Mouse (Mus musculus) E14TG2a.4 (cell line): ENCODE measurements around the gene Ciart.
A peak's percentile ranks its signal among the peaks of the same experiment; 100 is the strongest.
"Not testable (repeated sequence)": the region's sequence is repeated elsewhere in the genome, so short reads cannot be mapped to it uniquely, and the experiment has no call there.

ENCODE experiments used
- H3K27me3 ChIP-seq: 2 replicates; pipeline ENCODE4 v1.6.1; 2014; ENCODE audit warnings: low read length, control low read depth; ENCODE audit not compliant: insufficient read depth
- H3K36me3 ChIP-seq: 2 replicates; pipeline ENCODE4 v1.6.1; 2014; ENCODE audit warnings: low read length, control low read depth; ENCODE audit not compliant: insufficient read depth
- H3K4me1 ChIP-seq: replicated peaks from 2 replicates; pipeline ENCODE4 v1.6.1; 2014; ENCODE audit warnings: low read depth, low read length, control low read depth
- H3K4me3 ChIP-seq: replicated peaks from 2 replicates; pipeline ENCODE4 v1.5.1; 2014; ENCODE audit warnings: mild to moderate bottlenecking, low read length
- H3K9me3 ChIP-seq: 2 replicates; pipeline ENCODE4 v1.6.1; 2014; ENCODE audit warnings: low read length, control low read depth
- CTCF ChIP-seq: conservative IDR thresholded peaks from 2 replicates; pipeline ENCODE4 v1.5.1; 2014; ENCODE audit warnings: low read length
- NANOG ChIP-seq: IDR thresholded peaks from 2 replicates; pipeline ENCODE4 v1.6.1; 2014; ENCODE audit warnings: borderline replicate concordance, low read length, mixed read lengths
- POU5F1 ChIP-seq: IDR thresholded peaks from 2 replicates; pipeline ENCODE4 v1.6.1; 2014; ENCODE audit warnings: low read length, borderline replicate concordance

The Ciart gene

DNA sequence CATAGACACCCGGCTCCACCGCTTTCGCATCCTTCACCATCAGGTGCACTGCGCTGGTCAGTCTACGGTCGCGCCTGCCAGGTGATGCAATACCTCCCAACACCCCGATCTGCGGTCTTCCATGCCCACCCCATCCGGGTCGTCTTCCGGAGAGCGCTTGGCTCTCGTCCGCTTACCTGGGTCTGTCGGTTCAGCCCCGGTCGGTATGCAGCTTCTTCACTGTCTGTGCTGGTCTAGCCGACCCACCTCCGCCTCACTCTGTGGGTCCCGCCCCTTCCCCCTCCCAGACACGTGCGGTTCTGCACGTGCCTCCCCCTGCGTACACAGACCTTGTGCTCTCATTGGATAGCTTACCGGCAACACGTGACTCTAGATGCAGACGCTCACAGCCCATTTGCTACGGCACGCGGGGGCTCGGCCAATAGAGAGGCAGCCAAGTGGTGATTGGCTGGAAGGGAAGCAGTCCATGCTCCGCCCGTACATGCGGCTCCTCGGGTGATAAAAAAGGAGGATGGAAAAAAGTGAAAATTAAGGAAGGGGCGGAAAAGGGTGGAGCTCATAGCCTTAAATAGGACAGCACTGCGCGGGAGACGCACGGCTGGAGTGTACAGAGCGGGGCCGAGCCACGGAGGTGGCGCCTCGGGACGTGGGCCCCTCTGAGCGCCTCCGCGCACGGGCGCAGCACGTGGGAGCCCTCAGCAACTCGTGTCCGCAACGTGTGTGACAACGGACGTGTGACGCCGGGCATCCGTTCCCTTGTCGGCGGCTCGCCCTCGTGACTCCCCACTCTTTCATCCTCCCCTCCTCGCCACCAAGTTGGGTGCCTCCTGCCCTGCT, at the start of gene Ciart:
Gene Ciart, minus strand, starts transcription at position 273 of the 837 bp plus-strand sequence.
- Histone ChIP-seq H3K36me3 (peaks cover 53% of the 10 kb centered on the region), H3K27me3 (peaks cover 31% of the 10 kb centered on the region), H3K9me3 (no peaks in the 10 kb centered on the region), H3K4me3 (peak within 1 kb of the TSS; percentile 82), H3K4me1 (peaks cover 34% of the 10 kb centered on the region)
- TF ChIP-seq NANOG (no peak), POU5F1 (no peak), CTCF (no peak)

DNA sequence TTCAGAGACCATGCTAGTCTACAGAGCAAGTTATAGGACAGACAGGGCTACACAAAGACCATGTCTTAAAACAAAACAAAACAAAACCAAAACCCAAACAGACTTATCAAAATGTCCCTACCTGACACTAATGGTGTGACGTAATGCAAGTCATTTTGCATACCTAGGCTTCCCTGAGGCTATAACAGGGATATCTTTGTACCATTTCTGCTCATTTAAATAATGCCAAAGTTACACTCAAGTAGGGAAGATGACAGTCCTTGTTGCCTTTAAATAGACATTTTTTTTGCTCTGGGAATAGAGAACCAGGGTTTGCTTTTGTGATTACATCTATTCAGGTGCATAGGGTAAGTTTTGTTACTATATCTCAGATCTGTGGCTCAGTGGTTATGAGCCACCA, 49.4 kb upstream of the Ciart start:
- Histone ChIP-seq H3K4me1 (peaks cover 50% of the 10 kb centered on the region), H3K36me3 (peaks cover 42% of the 10 kb centered on the region), H3K9me3 (no peaks in the 10 kb centered on the region), H3K4me3 (no peak overlapping the region), H3K27me3 (no peaks in the 10 kb centered on the region)
- no peak for TF ChIP-seq CTCF
- TF ChIP-seq POU5F1: no peak
- no peak for TF ChIP-seq NANOG

GRCm38 (mm10) chr3:95930471-95930789, 48.4 kb upstream of the Ciart start:
- H3K4me3 ChIP-seq: peak overlapping the region; percentile 93
- no peaks in the 10 kb centered on the region for H3K9me3 ChIP-seq
- H3K36me3 ChIP-seq: peaks cover 37% of the 10 kb centered on the region
- no peak for TF ChIP-seq CTCF
- no peak for TF ChIP-seq NANOG
- H3K4me1 ChIP-seq: peaks cover 50% of the 10 kb centered on the region
- no peaks in the 10 kb centered on the region for H3K27me3 ChIP-seq

DNA sequence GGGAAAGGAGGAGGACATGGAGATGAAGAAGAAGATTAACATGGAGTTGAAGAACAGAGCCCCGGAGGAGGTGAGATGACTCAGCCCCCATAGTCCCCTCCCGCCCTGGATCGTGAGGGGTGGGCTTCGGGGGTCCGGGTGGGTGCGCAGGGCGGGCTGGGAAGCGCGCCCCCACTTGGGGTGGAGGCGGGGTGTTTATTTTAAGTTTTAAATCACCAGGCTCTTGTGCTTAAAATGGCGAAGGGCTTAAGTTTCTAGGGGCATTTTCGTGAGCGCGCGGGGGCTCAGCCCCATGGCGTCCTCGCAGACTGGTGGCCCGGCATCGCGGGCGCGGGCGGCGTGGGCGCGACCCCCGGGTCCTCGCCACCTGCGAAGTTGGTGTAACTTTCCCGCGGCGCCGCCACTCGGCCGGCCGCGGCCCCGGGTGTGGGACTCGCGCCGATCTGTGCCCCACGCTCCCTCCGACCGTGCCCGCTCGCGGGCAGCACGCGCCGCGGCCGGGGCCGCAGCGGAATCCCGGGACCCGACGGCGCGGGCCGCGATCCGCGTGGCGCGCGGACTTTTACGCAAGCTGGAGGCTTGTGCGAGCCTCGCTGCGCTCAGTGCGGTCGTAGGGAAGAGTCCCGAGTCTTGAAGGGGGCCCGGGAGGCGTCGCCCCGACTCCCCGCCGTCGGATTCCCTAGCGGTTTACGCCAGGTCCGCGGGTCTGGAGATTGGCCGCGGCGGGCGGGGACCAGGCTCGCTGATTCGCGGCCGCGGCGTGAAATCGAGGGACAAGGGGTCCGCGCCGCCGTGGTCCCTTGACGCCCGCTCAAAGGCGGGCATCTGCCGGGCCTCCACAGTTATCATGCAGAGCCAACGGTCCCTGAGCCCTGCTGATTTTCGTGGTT, 47.8 kb upstream of the Ciart start:
- Histone ChIP-seq H3K27me3 (no peaks in the 10 kb centered on the region), H3K4me3 (peak overlapping the region; percentile 93), H3K36me3 (peaks cover 31% of the 10 kb centered on the region), H3K9me3 (no peaks in the 10 kb centered on the region), H3K4me1 (peaks cover 50% of the 10 kb centered on the region)
- no peak for TF ChIP-seq NANOG

DNA sequence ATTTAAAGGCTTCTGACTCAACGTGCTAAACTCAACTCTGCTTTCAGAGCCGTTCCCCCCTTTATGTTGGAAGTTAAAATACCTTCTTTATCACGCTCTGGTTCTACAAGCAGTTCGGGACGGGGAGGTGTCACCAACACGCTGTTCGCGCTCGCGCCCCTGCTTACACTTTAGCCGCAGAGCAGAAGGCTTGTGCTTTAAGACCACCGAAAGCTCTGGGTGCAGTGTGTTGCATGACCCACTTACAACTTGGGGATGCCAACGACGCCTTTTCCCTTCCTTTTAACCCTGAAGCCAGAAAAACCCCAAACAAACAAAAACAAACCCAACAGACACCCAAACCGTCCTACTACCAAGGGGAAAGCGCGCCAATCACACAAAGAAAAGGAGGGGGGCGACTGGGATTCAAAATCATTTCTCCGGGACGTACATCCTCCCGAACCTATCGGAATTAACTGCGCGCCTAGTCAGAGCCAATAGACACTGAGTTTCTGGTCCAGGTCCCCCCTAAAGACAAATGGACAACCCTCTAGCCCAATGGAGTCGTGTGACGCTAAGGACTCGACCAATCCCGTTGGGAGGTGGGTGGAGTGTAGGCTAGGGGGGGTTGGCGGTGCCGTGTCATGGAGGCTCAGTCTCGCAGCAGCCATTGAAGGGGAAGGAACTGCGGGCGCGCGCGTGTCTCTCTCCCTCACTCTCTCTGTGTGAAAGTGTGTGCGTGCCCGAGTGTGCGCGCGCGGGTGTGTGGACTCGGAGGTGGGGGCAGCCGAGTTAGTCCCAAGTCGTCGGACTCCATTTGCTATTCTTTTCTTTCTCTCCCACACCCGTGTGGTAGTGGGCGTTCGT, 46.8 kb upstream of the Ciart start, which contains the start of gene Anp32e:
Gene Anp32e, plus strand, starts transcription at position 589 of the 846 bp plus-strand sequence.
- Histone ChIP-seq H3K9me3 (no peaks in the 10 kb centered on the region), H3K27me3 (no peaks in the 10 kb centered on the region), H3K4me1 (peaks cover 44% of the 10 kb centered on the region), H3K36me3 (peaks cover 22% of the 10 kb centered on the region), H3K4me3 (peak within 1 kb of the TSS; percentile 93)
- TF ChIP-seq NANOG: no peak
- no peak for TF ChIP-seq CTCF
- TF ChIP-seq POU5F1: no peak

DNA sequence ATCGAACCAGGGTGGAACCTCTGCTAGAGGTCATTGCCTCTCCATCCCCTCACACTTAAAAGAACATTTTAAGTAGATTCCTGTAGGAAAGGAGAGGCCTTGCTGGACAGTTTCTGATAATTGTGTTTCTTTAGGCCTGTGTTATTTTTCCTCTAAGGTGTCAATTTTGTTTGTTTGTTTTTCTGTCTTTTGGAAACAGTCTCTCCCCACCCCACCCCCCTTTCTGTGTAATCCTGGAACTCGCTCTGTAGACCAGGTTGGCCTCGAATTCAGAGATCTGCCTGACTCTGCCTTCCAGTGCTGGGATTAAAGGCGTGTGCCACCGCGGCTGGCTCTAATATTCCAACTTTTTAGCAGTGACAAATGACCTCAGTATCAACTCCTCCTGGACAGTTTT, 46.2 kb upstream of the Ciart start:
- no peak for TF ChIP-seq CTCF
- TF ChIP-seq POU5F1: no peak
- TF ChIP-seq NANOG: no peak
- no peaks in the 10 kb centered on the region for H3K9me3 ChIP-seq
- H3K27me3 ChIP-seq: no peaks in the 10 kb centered on the region
- peaks cover 16% of the 10 kb centered on the region for H3K36me3 ChIP-seq
- peak overlapping the region; percentile 93 for H3K4me3 ChIP-seq
- H3K4me1 ChIP-seq: peaks cover 42% of the 10 kb centered on the region

- Histone ChIP-seq H3K9me3 (no peaks in the 10 kb centered on the region), H3K36me3 (no peaks in the 10 kb centered on the region), H3K4me3 (no peak overlapping the region), H3K4me1 (peaks cover 26% of the 10 kb centered on the region), H3K27me3 (no peaks in the 10 kb centered on the region)
- TF ChIP-seq CTCF (no peak), NANOG (no peak), POU5F1 (no peak)
Observed at GRCm38 (mm10) chr3:95925087-95925486, 43.0 kb upstream of the Ciart start.

DNA sequence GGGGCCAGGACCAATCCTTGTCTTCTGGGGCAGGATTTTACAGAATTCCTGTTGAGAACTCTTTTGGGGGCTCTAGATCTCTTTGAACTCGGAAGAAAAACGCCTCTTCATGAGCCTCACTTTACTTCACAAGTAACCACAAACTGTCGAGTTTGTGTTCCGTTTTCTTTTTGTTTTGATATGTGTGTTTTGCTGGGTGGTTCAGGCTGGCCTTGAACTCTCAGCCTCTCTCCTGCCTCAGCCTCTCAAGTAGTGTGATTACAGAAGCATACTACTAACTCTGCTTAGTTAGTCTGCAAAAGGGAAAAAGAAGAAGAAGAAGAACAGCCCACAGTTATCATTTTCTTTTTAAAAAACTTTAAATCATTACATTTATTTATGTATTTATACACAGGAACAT, 42.1 kb upstream of the Ciart start:
- H3K4me3 ChIP-seq: no peak overlapping the region
- H3K4me1 ChIP-seq: peaks cover 30% of the 10 kb centered on the region
- H3K36me3 ChIP-seq: no peaks in the 10 kb centered on the region
- no peaks in the 10 kb centered on the region for H3K27me3 ChIP-seq
- H3K9me3 ChIP-seq: no peaks in the 10 kb centered on the region
- no peak for TF ChIP-seq CTCF
- no peak for TF ChIP-seq NANOG
- TF ChIP-seq POU5F1: no peak

DNA sequence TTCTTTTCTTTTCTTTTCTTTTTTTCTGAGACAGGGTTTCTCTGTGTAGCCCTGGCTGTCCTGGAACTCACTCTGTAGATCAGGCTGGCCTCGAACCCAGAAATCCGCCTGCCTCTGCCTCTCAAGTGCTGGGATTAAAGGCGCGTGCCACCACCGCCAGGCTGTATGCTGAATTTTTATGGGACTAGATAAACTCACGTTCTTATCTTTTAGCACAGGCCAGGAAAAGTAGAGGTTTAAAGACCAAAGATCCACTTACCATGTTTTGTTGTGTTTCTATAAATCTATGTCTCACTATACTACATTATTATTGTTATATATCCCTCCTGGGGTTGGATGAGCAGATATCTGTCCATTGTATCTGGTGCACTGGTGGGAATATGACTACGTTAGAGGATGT, 41.4 kb upstream of the Ciart start:
- H3K27me3 ChIP-seq, H3K36me3 ChIP-seq, H3K4me3 ChIP-seq, H3K9me3 ChIP-seq: not testable (repeated sequence)
- peaks cover 29% of the 10 kb centered on the region for H3K4me1 ChIP-seq

GRCm38 (mm10) chr3:95920532-95920931, 38.5 kb upstream of the Ciart start:
- peaks cover 17% of the 10 kb centered on the region for H3K4me1 ChIP-seq
- not testable (repeated sequence) for H3K4me3 ChIP-seq, H3K27me3 ChIP-seq, H3K9me3 ChIP-seq, H3K36me3 ChIP-seq
